Mouse (Mus musculus) macrophage (primary cell): ENCODE measurements around the gene Actl7a. TPM values are rescaled to one million over a fixed set of nuclear protein-coding genes. Genes with fewer than 3 reads are reported as not detected.

Experiments used
- H3K27ac ChIP-seq: fragments of 350-480 bp; formaldehyde crosslinking; 2 replicates; pipeline ENCODE4 v1.9.0; 2021
- H3K36me3 ChIP-seq: fragments of 350-480 bp; formaldehyde crosslinking; 2 replicates; pipeline ENCODE4 v1.9.0; 2021; ENCODE audit errors: inconsistent target
- H3K4me3 ChIP-seq: fragments of 350-480 bp; formaldehyde crosslinking; 2 replicates; pipeline ENCODE4 v1.9.0; 2021; ENCODE audit errors: inconsistent target
- H3K79me2 ChIP-seq: fragments of 350-480 bp; formaldehyde crosslinking; 2 replicates; pipeline ENCODE4 v1.9.0; 2021; ENCODE audit errors: inconsistent target
- WGBS: methylation state at CpG from one replicate; pipeline ENCODE4 v1.1.7; 2026; ENCODE audit warnings: inconsistent platforms; ENCODE audit not compliant: missing documents; 5-methylcytosine and 5-hydroxymethylcytosine counted together
- polyA plus RNA-seq: library from polyadenylated mRNA; stranded (reverse); fragments of 250-400 nt; gene quantifications from 3 replicates; pipeline ENCODE4 v1.2.4, GENCODE M21; 2018; ENCODE audit warnings: inconsistent platforms

Actl7a gene
- polyA plus RNA-seq, 1 experiment from 2014 or later: not detected

DNA sequence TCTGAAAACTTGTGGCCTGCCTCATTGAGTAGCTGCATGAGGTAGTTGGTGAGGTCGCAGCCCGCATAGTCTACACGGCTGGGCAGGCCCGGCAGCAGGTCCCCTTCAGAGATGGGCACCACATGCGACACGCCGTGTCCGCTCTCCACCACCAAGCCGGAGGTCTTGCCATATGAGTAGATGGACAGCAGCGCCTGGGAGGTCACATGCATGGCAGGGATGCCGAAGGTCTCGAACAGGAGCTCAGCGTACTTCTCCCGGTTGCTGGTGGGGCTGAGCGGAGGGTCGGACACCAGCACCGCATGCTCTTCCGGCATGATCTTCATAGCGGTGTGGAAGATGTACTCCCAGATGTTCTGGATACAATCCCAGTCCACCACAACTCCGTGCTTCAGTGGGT is 2.6 kb upstream of the Actl7a start:
- Histone ChIP-seq H3K4me3 (no peak overlapping the region), H3K27ac (no peak overlapping the region), H3K36me3 (no peaks in the 10 kb centered on the region), H3K79me2 (no peaks in the 10 kb centered on the region)
- WGBS: 95% methylated on average over 19 of the region's 20 CpGs

DNA sequence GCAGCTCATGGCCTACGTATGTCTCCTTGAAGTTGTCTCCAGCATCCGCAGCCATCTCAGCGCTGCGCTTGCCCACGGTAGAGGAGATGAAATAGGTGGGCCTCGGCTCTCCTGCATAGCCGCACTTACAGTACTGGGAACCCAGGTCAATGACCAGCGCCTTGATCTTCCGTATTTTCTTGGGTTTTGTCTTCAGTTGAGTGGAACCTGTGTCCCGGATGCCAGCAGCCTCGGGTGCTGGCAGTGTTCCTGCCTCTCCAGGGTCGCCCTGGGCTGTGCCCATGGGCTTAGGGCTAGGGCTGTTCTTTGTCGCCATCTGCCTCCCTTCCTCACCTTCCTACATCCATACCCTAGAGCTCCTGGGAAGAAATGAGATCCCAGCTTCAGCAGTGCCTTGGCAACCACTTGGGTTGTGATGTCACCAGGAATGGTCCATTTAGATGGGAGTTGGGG is 2.1 kb upstream of the Actl7a start, which contains the start of gene Actl7b:
Gene Actl7b, minus strand, starts transcription at position 403 of the 453 bp plus-strand sequence.
- H3K4me3 ChIP-seq: no peak within 1 kb of the TSS
- H3K79me2 ChIP-seq: no peaks in the 10 kb centered on the region
- H3K36me3 ChIP-seq: no peaks in the 10 kb centered on the region
- 95% methylated on average over 13 of the region's 13 CpGs for WGBS
- H3K27ac ChIP-seq: no peak within 1 kb of the TSS

GRCm38 (mm10) chr4:56742698-56743097 is 515 bp upstream of the Actl7a start:
- Histone ChIP-seq H3K36me3 (peaks cover 9% of the 10 kb centered on the region; the same call in 1 of the 2 replicates), H3K27ac (no peak overlapping the region), H3K4me3 (no peak overlapping the region), H3K79me2 (no peaks in the 10 kb centered on the region)
- 90% methylated on average over 4 of the region's 4 CpGs for WGBS

- Histone ChIP-seq H3K79me2 (no peaks in the 10 kb centered on the region), H3K4me3 (no peak overlapping the region), H3K27ac (no peak overlapping the region), H3K36me3 (peaks cover 24% of the 10 kb centered on the region)
- 95% methylated on average over 2 of the region's 2 CpGs for whole genome bisulfite sequencing
These were observed 3.1 kb downstream of the Actl7a start for GRCm38 (mm10) chr4:56746345-56746744.

DNA sequence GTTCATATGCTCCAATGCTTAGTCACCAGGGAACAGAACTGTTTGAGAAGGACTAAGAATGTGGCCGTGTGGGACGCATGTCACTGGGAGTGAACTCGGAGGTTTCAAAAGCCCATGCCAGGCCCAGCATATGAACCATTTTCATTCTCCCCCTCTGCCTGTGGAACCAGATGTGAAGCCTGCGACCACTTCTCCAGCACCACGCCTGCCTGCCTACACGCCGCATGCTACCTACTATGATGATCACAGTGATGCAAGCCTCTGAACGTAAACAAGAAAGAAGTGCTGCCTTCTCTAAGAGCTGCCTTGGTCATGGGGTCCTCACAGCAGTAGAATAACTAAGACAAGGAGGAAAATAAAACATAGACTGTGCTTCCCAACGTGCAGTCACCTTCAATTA is 4.2 kb downstream of the Actl7a start:
- WGBS: 95% methylated on average over 9 of the region's 9 CpGs
- H3K36me3 ChIP-seq: peaks cover 34% of the 10 kb centered on the region
- H3K27ac ChIP-seq: no peak overlapping the region
- no peak overlapping the region for H3K4me3 ChIP-seq
- H3K79me2 ChIP-seq: no peaks in the 10 kb centered on the region

DNA sequence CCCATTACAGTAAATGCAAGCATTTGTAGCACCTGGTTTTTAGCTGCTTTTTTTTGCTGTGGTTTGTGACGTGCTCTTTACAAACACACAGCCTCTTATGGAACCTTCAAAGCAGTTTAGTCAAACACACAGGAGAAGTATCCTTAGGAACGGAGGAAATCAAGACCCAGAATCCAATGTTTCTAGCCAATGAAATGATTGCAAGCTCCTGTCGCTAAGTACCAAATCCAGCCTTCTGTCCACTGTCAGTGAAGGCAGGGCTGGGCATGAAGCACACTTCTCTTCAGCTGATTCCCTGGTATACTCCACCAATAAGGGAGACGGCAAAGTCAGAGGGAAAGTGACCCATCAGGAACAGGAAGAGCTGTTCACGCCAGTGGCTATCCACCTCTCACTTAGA is 12.8 kb downstream of the Actl7a start:
- Histone ChIP-seq H3K79me2 (no peaks in the 10 kb centered on the region), H3K4me3 (no peak overlapping the region), H3K27ac (no peak overlapping the region), H3K36me3 (peaks cover 47% of the 10 kb centered on the region)
- WGBS: 93% methylated on average over 3 of the region's 5 CpGs

- Histone ChIP-seq H3K36me3 (peaks cover 46% of the 10 kb centered on the region; the same call in 1 of the 2 replicates), H3K27ac (peak overlapping the region; percentile 15; the same call in 1 of the 2 replicates), H3K4me3 (no peak overlapping the region), H3K79me2 (no peaks in the 10 kb centered on the region)
- 21% methylated on average over 10 of the region's 10 CpGs for WGBS
These were observed 13.9 kb downstream of the Actl7a start for GRCm38 (mm10) chr4:56756966-56757600.

GRCm38 (mm10) chr4:56757693-56758092 is 14.5 kb downstream of the Actl7a start:
- no peak overlapping the region; the same call in 1 of the 2 replicates for H3K27ac ChIP-seq
- WGBS: 27% methylated on average over 1 of the region's 1 CpGs
- H3K36me3 ChIP-seq: peaks cover 50% of the 10 kb centered on the region; the same call in 1 of the 2 replicates
- H3K4me3 ChIP-seq: no peak overlapping the region
- H3K79me2 ChIP-seq: no peaks in the 10 kb centered on the region

DNA sequence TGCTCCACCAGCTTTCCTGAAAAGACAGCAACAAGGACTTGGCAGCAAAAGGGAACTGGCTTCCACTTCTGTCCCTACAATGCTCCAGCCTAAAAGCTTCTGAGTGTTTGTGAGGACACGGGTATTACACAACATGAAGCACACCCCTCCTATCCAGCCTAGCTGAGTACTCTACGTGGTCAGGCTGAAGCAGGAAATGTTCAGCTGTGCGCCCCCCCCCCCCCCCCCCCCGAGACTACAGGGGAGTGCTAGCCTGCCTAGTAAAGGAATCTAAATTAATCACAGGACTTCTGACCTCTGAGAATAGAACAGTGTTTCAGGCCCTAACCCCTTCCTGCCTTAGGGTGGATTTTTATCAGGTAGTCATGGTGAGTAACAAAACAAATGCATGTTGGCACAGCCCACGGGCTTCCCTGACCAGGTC is 24.7 kb downstream of the Actl7a start:
- H3K4me3 ChIP-seq: no peak overlapping the region
- peaks cover 69% of the 10 kb centered on the region for H3K36me3 ChIP-seq
- no peak overlapping the region for H3K27ac ChIP-seq
- 28% methylated on average over 4 of the region's 5 CpGs for WGBS
- no peaks in the 10 kb centered on the region for H3K79me2 ChIP-seq

DNA sequence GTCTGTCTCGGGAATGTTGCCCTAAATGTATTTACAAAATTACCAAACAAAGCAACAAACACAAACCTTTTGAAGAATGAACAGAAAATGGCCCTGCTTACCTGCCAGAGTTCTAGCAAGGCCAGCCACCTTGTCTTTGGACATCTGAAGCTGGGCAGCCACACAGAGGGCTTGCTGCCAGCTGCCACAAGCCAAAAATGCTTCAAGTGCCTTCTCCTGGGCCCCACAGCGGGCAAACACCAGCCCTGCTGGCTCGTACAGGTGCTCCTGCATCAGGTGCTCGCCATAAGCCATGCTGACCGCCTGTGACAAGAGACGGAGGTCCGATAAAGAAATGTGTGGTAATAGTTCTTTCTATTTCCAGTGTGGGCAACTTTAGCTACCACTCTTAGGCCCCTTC is 25.7 kb downstream of the Actl7a start:
- H3K36me3 ChIP-seq: peaks cover 79% of the 10 kb centered on the region
- H3K79me2 ChIP-seq: no peaks in the 10 kb centered on the region
- H3K27ac ChIP-seq: no peak overlapping the region
- WGBS: 97% methylated on average over 7 of the region's 7 CpGs
- H3K4me3 ChIP-seq: no peak overlapping the region

DNA sequence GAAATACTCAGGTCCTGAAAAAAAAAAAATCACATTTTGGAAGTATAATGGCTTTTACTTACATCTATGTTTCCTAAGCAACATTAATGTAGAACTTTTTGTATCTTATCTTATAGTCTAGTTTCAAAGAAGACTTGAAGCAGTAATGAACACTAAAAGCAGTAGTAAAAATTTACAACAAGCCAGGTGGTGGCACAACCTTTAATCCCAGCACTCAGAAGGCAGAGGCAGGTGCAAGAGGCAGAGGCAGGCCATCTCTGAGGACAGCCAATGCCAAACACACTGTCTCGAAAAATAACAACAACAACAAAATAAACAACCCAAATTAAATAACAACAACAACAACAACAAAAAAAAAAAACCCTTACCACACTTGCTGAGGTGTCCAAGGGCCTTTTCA is 27.9 kb downstream of the Actl7a start:
- H3K36me3 ChIP-seq: peaks cover 78% of the 10 kb centered on the region

DNA sequence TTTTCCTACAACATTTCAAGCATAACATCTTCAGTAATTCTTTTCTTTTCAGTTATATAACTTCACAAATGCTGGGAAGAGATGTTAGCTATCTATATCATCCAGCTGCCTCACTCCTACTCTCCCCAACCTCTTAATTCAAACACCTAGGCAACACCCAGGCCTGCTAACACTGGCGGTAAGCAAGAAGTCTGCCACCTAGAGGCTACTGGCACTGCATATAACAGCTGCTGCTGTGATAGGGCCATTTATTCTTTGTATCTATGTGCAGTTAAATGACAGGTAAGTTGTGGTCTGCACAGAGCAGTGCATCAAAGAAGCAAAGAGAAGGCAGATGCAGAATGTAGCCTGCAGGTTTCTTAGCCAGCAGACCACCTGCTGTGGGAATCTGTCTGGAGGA is 48.2 kb downstream of the Actl7a start:
- 69% methylated on average over 1 of the region's 1 CpGs for WGBS
- no peak overlapping the region for H3K4me3 ChIP-seq
- H3K79me2 ChIP-seq: no peaks in the 10 kb centered on the region
- H3K27ac ChIP-seq: no peak overlapping the region
- peaks cover 87% of the 10 kb centered on the region for H3K36me3 ChIP-seq

More for the DNA sequence above, 27.9 kb downstream of the Actl7a start:
- H3K4me3 ChIP-seq: no peak overlapping the region
- H3K27ac ChIP-seq: no peak overlapping the region
- WGBS: 78% methylated on average over 1 of the region's 1 CpGs
- no peaks in the 10 kb centered on the region for H3K79me2 ChIP-seq

Other genes with a start within 250 kb of the Actl7a start
- gene Gm26657, start 3.3 kb upstream of the Actl7a start, polyA plus RNA-seq: not detected in 3 replicates
- not detected in 3 replicates for gene Actl7b, start 2.0 kb upstream of the Actl7a start, polyA plus RNA-seq
- gene Elp1, start 58.9 kb downstream of the Actl7a start, polyA plus RNA-seq: 10.4 to 24.1 TPM (median 15.0 TPM) in 3 replicates
- gene Fam206a, start 58.9 kb downstream of the Actl7a start, polyA plus RNA-seq: 5.0 to 7.7 TPM (median 7.1 TPM) in 3 replicates
- 0.23 to 0.53 TPM (median 0.35 TPM) in 3 replicates for gene Ctnnal1, start 121.8 kb downstream of the Actl7a start, polyA plus RNA-seq
- gene Tmem245, start 204.0 kb downstream of the Actl7a start, polyA plus RNA-seq: 6.2 to 12.1 TPM (median 8.7 TPM) in 3 replicates
- gene Frrs1l, start 247.0 kb downstream of the Actl7a start, polyA plus RNA-seq: not detected in 3 replicates